Mouse (Mus musculus): ENCODE data around the gene Vasp.
A peak's percentile ranks its signal among the peaks of the same experiment; 100 is the strongest.

DNA sequence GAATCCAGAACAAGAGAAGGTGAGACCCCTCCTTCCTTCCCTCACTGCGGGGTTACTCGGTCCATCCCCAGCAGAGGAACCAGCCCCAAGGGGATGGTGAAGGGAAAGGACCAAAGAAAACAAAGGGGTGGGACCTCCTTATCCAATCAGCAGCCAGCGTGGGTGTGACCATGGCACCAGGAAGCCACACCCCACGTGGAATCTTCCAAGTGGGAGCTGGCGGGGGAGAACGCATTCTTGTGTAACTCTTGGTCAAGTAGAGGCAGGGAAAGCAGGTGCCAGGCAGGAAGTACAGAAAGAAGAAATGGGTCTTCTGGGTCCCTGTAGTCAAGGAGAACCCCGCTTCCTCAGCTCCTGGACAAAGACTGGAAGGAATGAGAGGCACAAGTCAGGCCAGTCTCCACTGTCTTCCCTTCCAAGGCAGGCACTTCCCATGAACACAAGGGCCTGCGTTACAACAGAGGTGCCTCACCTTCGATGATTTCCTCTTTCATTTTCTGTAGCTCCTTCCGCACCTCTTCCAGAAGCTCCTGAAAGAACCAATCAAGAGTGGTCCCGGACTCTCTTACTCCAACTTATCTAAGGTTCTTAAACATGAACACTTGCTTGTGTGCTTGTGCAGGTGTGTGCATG lies 14.1 kb downstream of the Vasp start:
- no peak; a peak in 1 of 4 replicates for TF ChIP-seq POLR2A (IDR thresholded peaks at IDR 0.05; ENCODE audit: control insufficient read depth in 1 of 2, insufficient read depth in 1 of 2, low read depth in 1 of 2, low read length in 2 of 2, poor library complexity in 1 of 2)
- TF ChIP-seq SIN3A (IDR thresholded peaks at IDR 0.05; ENCODE audit: low read length), result peak; percentile 22; the same call in 1 of the 2 replicates
- no peak for TF ChIP-seq E2F4 (IDR thresholded peaks at IDR 0.05; ENCODE audit: borderline replicate concordance, low read depth, low read length)
